16 mouse cellular contexts compared by ENCODE assay signal in genomic region chr5:134592026-134592581, GRCm38 (mm10). TPM values are rescaled to one million over a fixed set of nuclear protein-coding genes. Genes with fewer than 3 reads are reported as not detected.
DNase-seq lines count a peak whose midpoint lies in the region; ATAC-seq lines count a peak whose summit lies in the region.
"Had no signal": no experiment of that assay in that cellular context is flagged by ENCODE, and none has a peak within 500 bp of the region (broad histone marks: within the 10 kb centered on the region; RNA-seq: fewer than 3 reads in every experiment).

No protein-coding gene starts in this region.

- peaks cover 29% of the 10 kb centered on the region for H3K36me3 ChIP-seq in heart, embryonic 11.5 days (ENCODE audit: control insufficient read depth, insufficient read depth, low read length)
- H3K36me3 ChIP-seq in liver, embryonic 13.5 days, result peaks cover 92% of the 10 kb centered on the region

- H3K9ac ChIP-seq in heart, embryonic 11.5 days (ENCODE audit: low read depth, low read length), result no peak overlapping the region
- H3K9ac ChIP-seq in liver, embryonic 13.5 days, result peak overlapping the region; percentile 50; the same call in 1 of the 2 replicates

- H3K27ac ChIP-seq in heart, embryonic 11.5 days (ENCODE audit: low read depth, low read length), result no peak overlapping the region
- peak overlapping the region; percentile 84 for H3K27ac ChIP-seq in liver, embryonic 13.5 days
- H3K27ac ChIP-seq: limb, embryonic 10.5 days; midbrain, embryonic 10.5 days had no signal

- H3K4me1 ChIP-seq in heart, embryonic 11.5 days (ENCODE audit: control insufficient read depth, insufficient read depth, low read length), result 0 out of 2 replicates have a peak, but pooled peaks cover 3% of the 10 kb centered on the region
- peaks cover 38% of the 10 kb centered on the region for H3K4me1 ChIP-seq in liver, embryonic 13.5 days (replicated peaks)
- H3K4me1 ChIP-seq: limb, embryonic 10.5 days; midbrain, embryonic 10.5 days had no signal

- H3K27me3 ChIP-seq in heart, embryonic 11.5 days (ENCODE audit: control insufficient read depth, insufficient read depth, low read length), result no peaks in the 10 kb centered on the region
- no peaks in the 10 kb centered on the region for H3K27me3 ChIP-seq in liver, embryonic 13.5 days

- H3K4me2 ChIP-seq in heart, embryonic 11.5 days, result no peak overlapping the region
- peak overlapping the region; percentile 41; the same call in 1 of the 2 replicates for H3K4me2 ChIP-seq in liver, embryonic 13.5 days

- H3K9me3 ChIP-seq in heart, embryonic 11.5 days (replicated peaks; ENCODE audit: control insufficient read depth, low read length), result no peaks in the 10 kb centered on the region
- H3K9me3 ChIP-seq in liver, embryonic 13.5 days (replicated peaks), result no peaks in the 10 kb centered on the region
- H3K9me3 ChIP-seq: limb, embryonic 10.5 days; midbrain, embryonic 10.5 days had no signal

- no peak; the same call in 1 of the 2 replicates for ATAC-seq in heart, embryonic 11.5 days (replicated peaks; ENCODE audit: insufficient number of reproducible peaks, low FRiP score, low TSS enrichment)
- ATAC-seq in common myeloid progenitor, adult 5-6 weeks (replicated peaks; ENCODE audit: low read depth, poor library complexity, severe bottlenecking), result peak; percentile 45
- ATAC-seq in liver, embryonic 13.5 days (ENCODE audit: low read depth), result no peak
- ATAC-seq: inflammation-experienced regulatory T-cells, adult 6 months; lung, postnatal 0 days had no signal

- H3K4me3 ChIP-seq in heart, embryonic 11.5 days (ENCODE audit: low read depth, low read length), result no peak overlapping the region
- no peak overlapping the region for H3K4me3 ChIP-seq in liver, embryonic 13.5 days (replicated peaks)
- H3K4me3 ChIP-seq: limb, embryonic 10.5 days; midbrain, embryonic 10.5 days had no signal

- WGBS in heart, embryonic 11.5 days (ENCODE audit: insufficient replicate concordance), result 88% methylated on average over 11 of the region's 11 CpGs
- 65% methylated on average over 11 of the region's 11 CpGs for WGBS in liver, embryonic 13.5 days (ENCODE audit: insufficient replicate concordance)

- peak; percentile 92 for DNase-seq in heart, adult 11 months
- DNase-seq in kidney, postnatal 25 days, result peak; percentile 55 to 76
- DNase-seq in kidney, postnatal 4 days, result no peak
- DNase-seq in liver, embryonic 13.5 days, result no peak
- DNase-seq in gastrocnemius, adult 8-10 months (ENCODE audit: low spot score in 2 of 2), result no peak
- DNase-seq in layer of hippocampus, postnatal 14 days (ENCODE audit: low spot score in 2 of 2), result no peak
- DNase-seq: layer of hippocampus, adult 9-11 months; thymus, postnatal 25 days had no signal

RNA-seq across cellular contexts. Expression of gene Rfc2, which starts 10.9 kb away (rescaled TPM):
- polyA plus RNA-seq in heart, embryonic 11.5 days (2014; fragmentation: Nextera tagmentation; extraction: Ambion mirVana), result 216 and 234 TPM in 2 replicates
- total RNA-seq in common myeloid progenitor, adult 5-6 weeks (2017), result 159 and 183 TPM in 2 replicates
- polyA plus RNA-seq in liver, embryonic 13.5 days (2015; fragmentation: Nextera tagmentation; extraction: Ambion mirVana), result 233 and 246 TPM in 2 replicates
- total RNA-seq in gastrocnemius, adult 8-10 months (2022), result 10 to 100 TPM; 16.0 to 23.8 (median 19.5) TPM
- total RNA-seq in layer of hippocampus, postnatal 14 days (2021), result 10 to 100 TPM; 54.9 to 57.7 TPM

RNA-seq across cellular contexts. Expression of gene Lat2, which starts 22.7 kb away (rescaled TPM):
- polyA plus RNA-seq in heart, embryonic 11.5 days (2014; fragmentation: Nextera tagmentation; extraction: Ambion mirVana), result 1.9 and 3.5 TPM in 2 replicates
- 50.2 and 65.4 TPM in 2 replicates for total RNA-seq in common myeloid progenitor, adult 5-6 weeks (2017)
- polyA plus RNA-seq in liver, embryonic 13.5 days (2015; fragmentation: Nextera tagmentation; extraction: Ambion mirVana), result 1.6 TPM in 2 replicates
- total RNA-seq in gastrocnemius, adult 8-10 months (2022), result 1 to 10 TPM in 1 of 4 experiments, under 1 TPM in 2, not detected in 1; 0.59 to 1.9 (median 0.88) TPM
- 1 to 10 TPM; 1.4 to 2.8 TPM for total RNA-seq in layer of hippocampus, postnatal 14 days (2021)

RNA-seq across cellular contexts. Expression of gene Syna, which starts 32.1 kb away (rescaled TPM):
- not detected in 2 replicates for polyA plus RNA-seq in heart, embryonic 11.5 days (2014; fragmentation: Nextera tagmentation; extraction: Ambion mirVana)
- not detected in 2 replicates for total RNA-seq in common myeloid progenitor, adult 5-6 weeks (2017)
- not detected in 2 replicates for polyA plus RNA-seq in liver, embryonic 13.5 days (2015; fragmentation: Nextera tagmentation; extraction: Ambion mirVana)
- not detected for total RNA-seq in gastrocnemius, adult 8-10 months (2022)
- total RNA-seq in layer of hippocampus, postnatal 14 days (2021), result 1 to 10 TPM; 6.3 to 7.2 TPM
- total RNA-seq: MEL had no signal
- polyA plus RNA-seq: stomach, embryonic 14.5 days had no signal

RNA-seq across cellular contexts. Expression of gene Clip2, which starts 39.9 kb away (rescaled TPM):
- 1.7 and 2.2 TPM in 2 replicates for polyA plus RNA-seq in heart, embryonic 11.5 days (2014; fragmentation: Nextera tagmentation; extraction: Ambion mirVana)
- total RNA-seq in common myeloid progenitor, adult 5-6 weeks (2017), result 6.2 and 13.3 TPM in 2 replicates
- polyA plus RNA-seq in liver, embryonic 13.5 days (2015; fragmentation: Nextera tagmentation; extraction: Ambion mirVana), result 0.37 and 0.50 TPM in 2 replicates
- 1 to 10 TPM; 1.4 to 2.1 (median 1.9) TPM for total RNA-seq in gastrocnemius, adult 8-10 months (2022)
- 100 to 1,000 TPM; 102 to 103 TPM for total RNA-seq in layer of hippocampus, postnatal 14 days (2021)

RNA-seq across cellular contexts. Expression of gene Eif4h, which starts 47.2 kb away (rescaled TPM):
- polyA plus RNA-seq in heart, embryonic 11.5 days (2014; fragmentation: Nextera tagmentation; extraction: Ambion mirVana), result 344 and 355 TPM in 2 replicates
- 214 and 235 TPM in 2 replicates for total RNA-seq in common myeloid progenitor, adult 5-6 weeks (2017)
- polyA plus RNA-seq in liver, embryonic 13.5 days (2015; fragmentation: Nextera tagmentation; extraction: Ambion mirVana), result 229 and 233 TPM in 2 replicates
- total RNA-seq in gastrocnemius, adult 8-10 months (2022), result 10 to 100 TPM; 85.4 to 90.6 (median 87.9) TPM
- total RNA-seq in layer of hippocampus, postnatal 14 days (2021), result 100 to 1,000 TPM; 286 to 291 TPM

Comparison
In these comparisons a context has a peak if more than half of its experiments do, and no peak if none do; other contexts are left out.
1. DNase-seq: peak in heart, adult 11 months (single experiment) and kidney, postnatal 25 days (2 of 2); none in kidney, postnatal 4 days (0 of 2), liver, embryonic 13.5 days (single experiment), gastrocnemius, adult 8-10 months (0 of 2) and layer of hippocampus, postnatal 14 days (0 of 2).
2. RNA of gene Lat2, which starts 22.7 kb away (total RNA-seq): 50.2 to 65.4 TPM in common myeloid progenitor, adult 5-6 weeks; 1.4 to 2.8 TPM in layer of hippocampus, postnatal 14 days and 0.59 to 1.9 TPM in gastrocnemius, adult 8-10 months; every median in the first group is over 10 times any median in the second.